Mouse (Mus musculus): Measurements from ENCODE around the gene Gp6. TPM values are rescaled to one million over a fixed set of nuclear protein-coding genes. Genes with fewer than 3 reads are reported as not detected.

The Gp6 gene
- total and polyA plus RNA-seq, 3 experiments = 0.05 to 11.8 (median 0.44) TPM

- ATAC-seq (ENCODE audit: extremely low read depth, insufficient number of reproducible peaks, low FRiP score, poor library complexity, severe bottlenecking) (no peak), DNase-seq (ENCODE audit: low spot score) (no peak)
- no peaks in the 10 kb centered on the region for H3K9me3 ChIP-seq (replicated peaks)
- H3K27me3 ChIP-seq (ENCODE audit: insufficient read depth, low read length) = no peaks in the 10 kb centered on the region
- no peak for TF ChIP-seq TAL1 (conservative IDR thresholded peaks at IDR 0.05; ENCODE audit: low read depth, low read length)
- TF ChIP-seq POLR2AphosphoS5 (IDR thresholded peaks at IDR 0.05; ENCODE audit: insufficient replicate concordance, low read depth, low read length) = no peak
- no peaks in the 10 kb centered on the region for H3K4me1 ChIP-seq (ENCODE audit: insufficient read depth, low read depth, low read length)
- H3K36me3 ChIP-seq (replicated peaks) = no peaks in the 10 kb centered on the region
- no peak within 1 kb of the TSS for H3K4me3 ChIP-seq (ENCODE audit: low read depth, low read length)
Observed at GRCm38 (mm10) chr7:4337509-4337908, 60.0 kb downstream of the Gp6 start, which contains the start of gene Ncr1. Gene Ncr1, plus strand, starts transcription at chr7:4337724.

- H3K4me3 ChIP-seq (ENCODE audit: low read depth, low read length) = no peak overlapping the region
- H3K4me1 ChIP-seq (ENCODE audit: insufficient read depth, low read depth, low read length) = no peaks in the 10 kb centered on the region
- TF ChIP-seq TAL1 (conservative IDR thresholded peaks at IDR 0.05; ENCODE audit: low read depth, low read length) = no peak
- TF ChIP-seq POLR2AphosphoS5 (IDR thresholded peaks at IDR 0.05; ENCODE audit: insufficient replicate concordance, low read depth, low read length) = no peak
- no peak for TF ChIP-seq GATA1 (IDR thresholded peaks at IDR 0.05; ENCODE audit: borderline replicate concordance, low read length)
- TF ChIP-seq CTCF (IDR thresholded peaks at IDR 0.05; ENCODE audit: low read depth, low read length) = no peak
- no peak for TF ChIP-seq GATA2 (IDR thresholded peaks at IDR 0.05; ENCODE audit: borderline replicate concordance, low read depth, low read length)
- H3K36me3 ChIP-seq (replicated peaks) = no peaks in the 10 kb centered on the region
- ATAC-seq (ENCODE audit: extremely low read depth, insufficient number of reproducible peaks, low FRiP score, poor library complexity, severe bottlenecking) = no peak
- no peaks in the 10 kb centered on the region for H3K27me3 ChIP-seq (ENCODE audit: insufficient read depth, low read length)
- H3K9me3 ChIP-seq (replicated peaks) = no peaks in the 10 kb centered on the region; the same call in 1 of the 2 replicates
- no peak for DNase-seq (ENCODE audit: low spot score)
Observed at GRCm38 (mm10) chr7:4323301-4323700, 74.2 kb downstream of the Gp6 start.

Other genes with a start within 250 kb of the Gp6 start
- gene Leng9, start 247.4 kb downstream of the Gp6 start, total RNA-seq (2014; fragmentation: Nextera tagmentation) = 4.6 and 5.4 TPM in 2 replicates
- gene Leng9, start 247.4 kb downstream of the Gp6 start, total RNA-seq (2017) = 3.7 TPM in 2 replicates
- 1.8 and 2.9 TPM in 2 replicates for gene Leng9, start 247.4 kb downstream of the Gp6 start, polyA plus RNA-seq (2012)
- gene Cdc42ep5, start 232.9 kb downstream of the Gp6 start, total RNA-seq (2014; fragmentation: Nextera tagmentation) = 1.3 TPM in 1 of 2 replicates, not detected in the other
- gene Cdc42ep5, start 232.9 kb downstream of the Gp6 start, total RNA-seq (2017) = 0.33 and 0.52 TPM in 2 replicates
- gene Cdc42ep5, start 232.9 kb downstream of the Gp6 start, polyA plus RNA-seq (2012) = 0.62 and 0.83 TPM in 2 replicates
- not detected in 2 replicates for gene Lilra5, start 160.0 kb downstream of the Gp6 start, total RNA-seq (2014; fragmentation: Nextera tagmentation)
- gene Lilra5, start 160.0 kb downstream of the Gp6 start, total RNA-seq (2017) = not detected in 2 replicates
- not detected in 2 replicates for gene Lilra5, start 160.0 kb downstream of the Gp6 start, polyA plus RNA-seq (2012)
- gene Ncr1, start 60.0 kb downstream of the Gp6 start, total RNA-seq (2014; fragmentation: Nextera tagmentation) = not detected in 2 replicates
- gene Ncr1, start 60.0 kb downstream of the Gp6 start, total RNA-seq (2017) = 0.05 TPM in 1 of 2 replicates, not detected in the other
- not detected in 2 replicates for gene Ncr1, start 60.0 kb downstream of the Gp6 start, polyA plus RNA-seq (2012)
- 9.0 and 12.3 TPM in 2 replicates for gene Rdh13, start 47.9 kb upstream of the Gp6 start, total RNA-seq (2014; fragmentation: Nextera tagmentation)
- gene Rdh13, start 47.9 kb upstream of the Gp6 start, total RNA-seq (2017) = 14.3 and 16.7 TPM in 2 replicates
- 5.2 and 5.4 TPM in 2 replicates for gene Rdh13, start 47.9 kb upstream of the Gp6 start, polyA plus RNA-seq (2012)
- gene Eps8l1, start 62.9 kb upstream of the Gp6 start, total RNA-seq (2014; fragmentation: Nextera tagmentation) = not detected in 2 replicates
- gene Eps8l1, start 62.9 kb upstream of the Gp6 start, total RNA-seq (2017) = 0.11 TPM in 1 of 2 replicates, not detected in the other
- gene Eps8l1, start 62.9 kb upstream of the Gp6 start, polyA plus RNA-seq (2012) = not detected in 2 replicates
- gene Ppp1r12c, start 103.9 kb upstream of the Gp6 start, total RNA-seq (2014; fragmentation: Nextera tagmentation) = 91.9 and 100 TPM in 2 replicates
- 91.1 and 99.8 TPM in 2 replicates for gene Ppp1r12c, start 103.9 kb upstream of the Gp6 start, total RNA-seq (2017)
- gene Ppp1r12c, start 103.9 kb upstream of the Gp6 start, polyA plus RNA-seq (2012) = 135 and 173 TPM in 2 replicates
- gene Tnnt1, start 118.6 kb upstream of the Gp6 start, total RNA-seq (2014; fragmentation: Nextera tagmentation) = not detected in 2 replicates
- 0.17 TPM in 1 of 2 replicates, not detected in the other for gene Tnnt1, start 118.6 kb upstream of the Gp6 start, total RNA-seq (2017)
- gene Tnnt1, start 118.6 kb upstream of the Gp6 start, polyA plus RNA-seq (2012) = 0.22 and 0.35 TPM in 2 replicates
- not detected in 2 replicates for gene Tnni3, start 126.5 kb upstream of the Gp6 start, total RNA-seq (2014; fragmentation: Nextera tagmentation)
- 0.41 TPM in 1 of 2 replicates, not detected in the other for gene Tnni3, start 126.5 kb upstream of the Gp6 start, total RNA-seq (2017)
- gene Tnni3, start 126.5 kb upstream of the Gp6 start, polyA plus RNA-seq (2012) = 0.15 TPM in 1 of 2 replicates, not detected in the other
- gene Dnaaf3, start 134.7 kb upstream of the Gp6 start, total RNA-seq (2014; fragmentation: Nextera tagmentation) = not detected in 2 replicates
- not detected in 2 replicates for gene Dnaaf3, start 134.7 kb upstream of the Gp6 start, total RNA-seq (2017)
- gene Dnaaf3, start 134.7 kb upstream of the Gp6 start, polyA plus RNA-seq (2012) = not detected in 2 replicates
- not detected in 2 replicates for gene Syt5, start 149.8 kb upstream of the Gp6 start, total RNA-seq (2014; fragmentation: Nextera tagmentation)
- gene Syt5, start 149.8 kb upstream of the Gp6 start, total RNA-seq (2017) = not detected in 2 replicates
- gene Syt5, start 149.8 kb upstream of the Gp6 start, polyA plus RNA-seq (2012) = not detected in 2 replicates
- gene Ptprh, start 206.3 kb upstream of the Gp6 start, total RNA-seq (2014; fragmentation: Nextera tagmentation) = not detected in 2 replicates
- gene Ptprh, start 206.3 kb upstream of the Gp6 start, total RNA-seq (2017) = 0.05 and 0.06 TPM in 2 replicates
- not detected in 2 replicates for gene Ptprh, start 206.3 kb upstream of the Gp6 start, polyA plus RNA-seq (2012)
- 10.3 and 40.0 TPM in 2 replicates for gene Tmem86b, start 233.7 kb upstream of the Gp6 start, total RNA-seq (2014; fragmentation: Nextera tagmentation)
- gene Tmem86b, start 233.7 kb upstream of the Gp6 start, total RNA-seq (2017) = 9.3 and 10.4 TPM in 2 replicates
- gene Tmem86b, start 233.7 kb upstream of the Gp6 start, polyA plus RNA-seq (2012) = 3.8 and 4.8 TPM in 2 replicates

Measured in G1E (cell line).